Mouse (Mus musculus): ENCODE measurements around the gene Zfp1. TPM values are rescaled to one million over a fixed set of nuclear protein-coding genes. Genes with fewer than 3 reads are reported as not detected.

Gene Zfp1
- total RNA-seq, 1 experiment = 18.7 TPM

GRCm38 (mm10) chr8:111682521-111682920 lies 39.3 kb downstream of the Zfp1 start:
- Histone ChIP-seq H3K27ac (ENCODE audit: insufficient read depth, low read depth, low read length, poor library complexity, severe bottlenecking) (no peak overlapping the region), H3K9me3 (ENCODE audit: control insufficient read depth, insufficient read depth, low read depth, low read length) (no peaks in the 10 kb centered on the region), H3K4me1 (ENCODE audit: control insufficient read depth in 2 of 2, insufficient read depth in 2 of 2, low read length in 2 of 2, poor library complexity in 1 of 2) (no peaks in the 10 kb centered on the region), H3K4me3 (ENCODE audit: insufficient read depth in 1 of 2, low read depth in 1 of 2, low read length in 2 of 2, poor library complexity in 1 of 2, severe bottlenecking in 1 of 2) (no peak overlapping the region), H3K9ac (ENCODE audit: insufficient read depth, low read depth, low read length, poor library complexity, severe bottlenecking) (no peak overlapping the region), H3K36me3 (ENCODE audit: control insufficient read depth, insufficient read depth, low read length, poor library complexity, severe bottlenecking) (no peaks in the 10 kb centered on the region)
- DNase-seq (ENCODE audit: low read depth, low spot score) = peak; percentile 43
- no peak for TF ChIP-seq HCFC1 (IDR thresholded peaks at IDR 0.05; ENCODE audit: borderline replicate concordance, insufficient read depth, low read length)
- no peak for TF ChIP-seq ZNF384 (IDR thresholded peaks at IDR 0.05; ENCODE audit: low read depth, low read length)
- no peak for TF ChIP-seq ZC3H11A (IDR thresholded peaks at IDR 0.05; ENCODE audit: borderline replicate concordance, low read depth, low read length)
- no peak for TF ChIP-seq MAFK (IDR thresholded peaks at IDR 0.05; ENCODE audit: insufficient read depth, low read depth, low read length)
- no peak for TF ChIP-seq CHD2 (IDR thresholded peaks at IDR 0.05; ENCODE audit: low read depth, low read length)
- in situ Hi-C loops (cut with MboI; ENCODE audit: low sequenced_read_pairs in 2 of 2, unreplicated experiment in 2 of 2) = no loop called here

- DNase-seq (ENCODE audit: low read depth, low spot score) = no peak
- Histone ChIP-seq H3K36me3 (ENCODE audit: control insufficient read depth, insufficient read depth, low read length, poor library complexity, severe bottlenecking) (no peaks in the 10 kb centered on the region), H3K9ac (ENCODE audit: insufficient read depth, low read depth, low read length, poor library complexity, severe bottlenecking) (no peak overlapping the region), H3K4me1 (ENCODE audit: control insufficient read depth in 2 of 2, insufficient read depth in 2 of 2, low read length in 2 of 2, poor library complexity in 1 of 2) (no peaks in the 10 kb centered on the region), H3K9me3 (ENCODE audit: control insufficient read depth, insufficient read depth, low read depth, low read length) (no peaks in the 10 kb centered on the region), H3K27ac (ENCODE audit: insufficient read depth, low read depth, low read length, poor library complexity, severe bottlenecking) (no peak overlapping the region), H3K4me3 (ENCODE audit: insufficient read depth in 1 of 2, low read depth in 1 of 2, low read length in 2 of 2, poor library complexity in 1 of 2, severe bottlenecking in 1 of 2) (peak overlapping the region in 1 of 2 experiments; percentile 6; a peak in 2 of 4 replicates)
- in situ Hi-C loops (cut with MboI; ENCODE audit: low sequenced_read_pairs in 2 of 2, unreplicated experiment in 2 of 2) = no loop called here
- TF ChIP-seq HCFC1 (IDR thresholded peaks at IDR 0.05; ENCODE audit: borderline replicate concordance, insufficient read depth, low read length) (no peak), MAFK (IDR thresholded peaks at IDR 0.05; ENCODE audit: insufficient read depth, low read depth, low read length) (no peak), ZNF384 (IDR thresholded peaks at IDR 0.05; ENCODE audit: low read depth, low read length) (no peak), ZC3H11A (IDR thresholded peaks at IDR 0.05; ENCODE audit: borderline replicate concordance, low read depth, low read length) (no peak), CHD2 (IDR thresholded peaks at IDR 0.05; ENCODE audit: low read depth, low read length) (no peak)
Observed at GRCm38 (mm10) chr8:111686881-111687280, 43.7 kb downstream of the Zfp1 start.

- no peak for DNase-seq (ENCODE audit: low read depth, low spot score)
- no peak within 1 kb of the TSS for H3K27ac ChIP-seq (ENCODE audit: insufficient read depth, low read depth, low read length, poor library complexity, severe bottlenecking)
- TF ChIP-seq CHD2 (IDR thresholded peaks at IDR 0.05; ENCODE audit: low read depth, low read length) (no peak), HCFC1 (IDR thresholded peaks at IDR 0.05; ENCODE audit: borderline replicate concordance, insufficient read depth, low read length) (no peak), ZC3H11A (IDR thresholded peaks at IDR 0.05; ENCODE audit: borderline replicate concordance, low read depth, low read length) (no peak), MAFK (IDR thresholded peaks at IDR 0.05; ENCODE audit: insufficient read depth, low read depth, low read length) (no peak), ZNF384 (IDR thresholded peaks at IDR 0.05; ENCODE audit: low read depth, low read length) (no peak)
- in situ Hi-C loops (cut with MboI; ENCODE audit: low sequenced_read_pairs in 2 of 2, unreplicated experiment in 2 of 2) = no loop called here
- no peak within 1 kb of the TSS for H3K4me3 ChIP-seq (ENCODE audit: insufficient read depth in 1 of 2, low read depth in 1 of 2, low read length in 2 of 2, poor library complexity in 1 of 2, severe bottlenecking in 1 of 2)
- no peaks in the 10 kb centered on the region for H3K9me3 ChIP-seq (ENCODE audit: control insufficient read depth, insufficient read depth, low read depth, low read length)
- H3K4me1 ChIP-seq (ENCODE audit: control insufficient read depth in 2 of 2, insufficient read depth in 2 of 2, low read length in 2 of 2, poor library complexity in 1 of 2) = peaks cover 0 to 3% of the 10 kb centered on the region in 2 experiments; a peak in 1 of 4 replicates
- H3K9ac ChIP-seq (ENCODE audit: insufficient read depth, low read depth, low read length, poor library complexity, severe bottlenecking) = no peak within 1 kb of the TSS
- H3K36me3 ChIP-seq (ENCODE audit: control insufficient read depth, insufficient read depth, low read length, poor library complexity, severe bottlenecking) = no peaks in the 10 kb centered on the region
Observed at GRCm38 (mm10) chr8:111690960-111691445, 47.8 kb downstream of the Zfp1 start, which contains the start of gene Ctrb1. TSS of gene Ctrb1 (minus strand) at chr8:111691010.

GRCm38 (mm10) chr8:111693261-111693741 lies 50.1 kb downstream of the Zfp1 start:
- no peaks in the 10 kb centered on the region for H3K36me3 ChIP-seq (ENCODE audit: control insufficient read depth, insufficient read depth, low read length, poor library complexity, severe bottlenecking)

More at GRCm38 (mm10) chr8:111693261-111693741, 50.1 kb downstream of the Zfp1 start:
- peaks cover 0 to 3% of the 10 kb centered on the region in 2 experiments; a peak in 1 of 4 replicates for H3K4me1 ChIP-seq (ENCODE audit: control insufficient read depth in 2 of 2, insufficient read depth in 2 of 2, low read length in 2 of 2, poor library complexity in 1 of 2)
- TF ChIP-seq CHD2 (IDR thresholded peaks at IDR 0.05; ENCODE audit: low read depth, low read length) (no peak), ZNF384 (IDR thresholded peaks at IDR 0.05; ENCODE audit: low read depth, low read length) (no peak), HCFC1 (IDR thresholded peaks at IDR 0.05; ENCODE audit: borderline replicate concordance, insufficient read depth, low read length) (no peak), MAFK (IDR thresholded peaks at IDR 0.05; ENCODE audit: insufficient read depth, low read depth, low read length) (no peak), ZC3H11A (IDR thresholded peaks at IDR 0.05; ENCODE audit: borderline replicate concordance, low read depth, low read length) (no peak)
- no peak overlapping the region for H3K9ac ChIP-seq (ENCODE audit: insufficient read depth, low read depth, low read length, poor library complexity, severe bottlenecking)
- H3K9me3 ChIP-seq (ENCODE audit: control insufficient read depth, insufficient read depth, low read depth, low read length) = no peaks in the 10 kb centered on the region
- no peak for DNase-seq (ENCODE audit: low read depth, low spot score)
- no peak overlapping the region for H3K27ac ChIP-seq (ENCODE audit: insufficient read depth, low read depth, low read length, poor library complexity, severe bottlenecking)
- H3K4me3 ChIP-seq (ENCODE audit: insufficient read depth in 1 of 2, low read depth in 1 of 2, low read length in 2 of 2, poor library complexity in 1 of 2, severe bottlenecking in 1 of 2) = no peak overlapping the region
- in situ Hi-C loops (cut with MboI; ENCODE audit: low sequenced_read_pairs in 2 of 2, unreplicated experiment in 2 of 2) = no loop called here
